Comparison of ENCODE assay signal across 8 mouse cellular contexts in the genomic region with DNA sequence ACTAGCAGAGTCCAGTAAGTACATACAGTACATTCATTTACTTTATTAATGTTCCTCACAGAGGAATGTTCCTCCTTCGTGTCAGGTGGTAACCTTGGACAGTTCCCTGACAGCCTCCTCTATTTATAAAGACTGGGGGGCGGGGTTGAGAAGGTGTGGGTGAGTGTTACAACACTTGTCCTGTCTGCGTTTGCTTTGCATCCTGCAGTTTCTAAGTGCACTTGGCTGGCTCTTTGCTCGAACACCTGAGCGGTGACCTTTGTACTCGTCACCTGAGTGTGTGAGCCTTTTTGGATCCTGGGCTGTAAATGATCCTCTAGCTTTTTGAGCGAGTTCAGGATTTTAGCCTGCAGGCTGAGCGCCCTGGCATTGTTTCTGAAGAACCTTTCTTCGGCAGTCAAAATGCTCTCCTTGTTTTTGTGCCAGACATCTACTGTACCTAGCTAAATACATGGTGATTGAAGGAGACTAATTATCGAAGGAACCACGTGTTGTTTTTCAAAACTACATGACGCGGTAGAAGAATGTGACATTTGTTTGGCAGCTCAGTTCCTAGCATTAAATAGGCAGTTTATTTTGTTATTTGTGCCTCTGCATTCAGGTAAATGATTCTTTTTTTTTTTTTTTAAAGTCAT. TPM values are rescaled to one million over a fixed set of nuclear protein-coding genes. Genes with fewer than 3 reads are reported as not detected.
A peak's percentile ranks its signal among the peaks of the same experiment; 100 is the strongest.
DNase-seq lines count a peak whose midpoint lies in the region; ATAC-seq and TF ChIP-seq lines count a peak whose summit lies in the region.

No protein-coding gene starts in this region.

- H3K36me3 ChIP-seq in liver, embryonic 14.5 days (replicated peaks; ENCODE audit: control insufficient read depth, insufficient read depth, low read depth): no peaks in the 10 kb centered on the region

- peak; percentile 1 for DNase-seq in left cerebral cortex, postnatal 4 days
- DNase-seq in left cerebral cortex, postnatal 36 days (ENCODE audit: low spot score in 2 of 2): no peak
- DNase-seq in brain, embryonic 14.5 days (ENCODE audit: low read depth): peak; percentile 68
- peak; percentile 4 for DNase-seq in forelimb bud, embryonic 11.5 days (ENCODE audit: low read depth, low spot score)
- DNase-seq in liver, embryonic 14.5 days (ENCODE audit: low read depth in 3 of 3, low spot score in 3 of 3): peak in 2 of 3 experiments; percentile 33 to 46
- DNase-seq in natural killer cell, adult 2 months (ENCODE audit: low spot score in 2 of 2): peak; percentile 60 to 70
- DNase-seq in frontal cortex, postnatal 10 days (ENCODE audit: low spot score in 2 of 2): no peak

- H3K9me3 ChIP-seq in liver, embryonic 14.5 days (ENCODE audit: control insufficient read depth, low read length): no peaks in the 10 kb centered on the region

- H3K9ac ChIP-seq in liver, embryonic 14.5 days (replicated peaks): peak overlapping the region; percentile 95

- TF ChIP-seq POLR2A in brain, embryonic 14.5 days (IDR thresholded peaks at IDR 0.05; ENCODE audit: borderline replicate concordance, extremely low read depth, insufficient read depth, insufficient read length, poor library complexity, severe bottlenecking): no peak

- peak overlapping the region; percentile 37 to 91 for H3K4me3 ChIP-seq in liver, embryonic 14.5 days (ENCODE audit: insufficient read depth in 1 of 2, low read depth in 2 of 2, low read length in 2 of 2)

- no peak for TF ChIP-seq CTCF in brain, embryonic 14.5 days (IDR thresholded peaks at IDR 0.05; ENCODE audit: borderline replicate concordance, extremely low read depth, insufficient read depth, insufficient read length)
- TF ChIP-seq CTCF in liver, embryonic 14.5 days (IDR thresholded peaks at IDR 0.05; ENCODE audit: low read depth): no peak

- peak overlapping the region; percentile 100 for H3K4me2 ChIP-seq in liver, embryonic 14.5 days (ENCODE audit: low read depth)

- 40% methylated on average over 13 of the region's 13 CpGs for WGBS in liver, embryonic 14.5 days (ENCODE audit: insufficient replicate concordance)

- no peak for TF ChIP-seq EP300 in liver, embryonic 14.5 days (IDR thresholded peaks at IDR 0.05; ENCODE audit: low read depth)

- no peak overlapping the region for H3K27ac ChIP-seq in liver, embryonic 14.5 days

- peaks cover 15 to 16% of the 10 kb centered on the region in 2 experiments for H3K4me1 ChIP-seq in liver, embryonic 14.5 days (replicated peaks; ENCODE audit: control insufficient read depth in 2 of 2, insufficient read depth in 2 of 2, low read length in 1 of 2)

- intact Hi-C loops in left cerebral cortex, postnatal 4 days (cut with DNase I): no loop called here
- intact Hi-C loops in left cerebral cortex, postnatal 36 days (cut with DNase I): loop anchor here (5.0 kb wide), 2 partner anchors 45 to 215 kb away; a partner anchor contains a TSS

- peak; percentile 12 for ATAC-seq in inflammation-experienced regulatory T-cells, adult 6 months
- ATAC-seq in liver, embryonic 14.5 days (ENCODE audit: insufficient read depth): no peak

- H3K27me3 ChIP-seq in liver, embryonic 14.5 days (ENCODE audit: control insufficient read depth, insufficient read depth, low read length): no peaks in the 10 kb centered on the region

RNA-seq across cellular contexts. Expression of a gene that starts 1.4 kb away (rescaled TPM):
- 100 to 1,000 TPM; 232 to 235 TPM for total RNA-seq in left cerebral cortex, postnatal 4 days (2021)
- total RNA-seq in left cerebral cortex, postnatal 36 days (2021): 100 to 1,000 TPM; 271 to 278 TPM
- polyA plus RNA-seq in brain, embryonic 14.5 days (2012; rRNA removed): 91.9 and 112 TPM in 2 replicates
- 10 to 100 TPM; 18.6 to 21.4 (median 18.7) TPM for polyA plus RNA-seq in inflammation-experienced regulatory T-cells, adult 6 months (2017; shearing (Covaris generic))
- 4.2 and 6.9 TPM in 2 replicates for polyA plus RNA-seq in liver, embryonic 14.5 days (2012; rRNA removed)
- polyA plus RNA-seq in liver, embryonic 14.5 days (2014; fragmentation: Nextera tagmentation; extraction: Ambion mirVana): 10.8 and 12.4 TPM in 2 replicates

RNA-seq across cellular contexts. Expression of a gene that starts 28.9 kb away (rescaled TPM):
- 100 to 1,000 TPM; 110 to 115 TPM for total RNA-seq in left cerebral cortex, postnatal 4 days (2021)
- 100 to 1,000 TPM; 109 to 116 TPM for total RNA-seq in left cerebral cortex, postnatal 36 days (2021)
- 304 and 390 TPM in 2 replicates for polyA plus RNA-seq in brain, embryonic 14.5 days (2012; rRNA removed)
- polyA plus RNA-seq in inflammation-experienced regulatory T-cells, adult 6 months (2017; shearing (Covaris generic)): 100 to 1,000 TPM; 137 to 236 (median 173) TPM
- 58.0 and 113 TPM in 2 replicates for polyA plus RNA-seq in liver, embryonic 14.5 days (2012; rRNA removed)
- polyA plus RNA-seq in liver, embryonic 14.5 days (2014; fragmentation: Nextera tagmentation; extraction: Ambion mirVana): 185 and 201 TPM in 2 replicates

RNA-seq across cellular contexts. Expression of a gene that starts 29.2 kb away (rescaled TPM):
- total RNA-seq in left cerebral cortex, postnatal 4 days (2021): 100 to 1,000 TPM; 188 to 195 TPM
- 100 to 1,000 TPM in 1 of 2 experiments, 10 to 100 TPM in 1; 82.1 to 108 TPM for total RNA-seq in left cerebral cortex, postnatal 36 days (2021)
- polyA plus RNA-seq in brain, embryonic 14.5 days (2012; rRNA removed): 95.0 and 101 TPM in 2 replicates
- 100 to 1,000 TPM in 2 of 3 experiments, 10 to 100 TPM in 1; 13.2 to 293 (median 291) TPM for polyA plus RNA-seq in inflammation-experienced regulatory T-cells, adult 6 months (2017; shearing (Covaris generic))
- 76.8 and 131 TPM in 2 replicates for polyA plus RNA-seq in liver, embryonic 14.5 days (2012; rRNA removed)
- polyA plus RNA-seq in liver, embryonic 14.5 days (2014; fragmentation: Nextera tagmentation; extraction: Ambion mirVana): 188 and 204 TPM in 2 replicates

RNA-seq across cellular contexts. Expression of a gene that starts 41.2 kb away (rescaled TPM):
- 100 to 1,000 TPM; 317 to 378 TPM for total RNA-seq in left cerebral cortex, postnatal 4 days (2021)
- total RNA-seq in left cerebral cortex, postnatal 36 days (2021): 10 to 100 TPM; 75.3 to 88.9 TPM
- polyA plus RNA-seq in brain, embryonic 14.5 days (2012; rRNA removed): 190 and 248 TPM in 2 replicates
- polyA plus RNA-seq in inflammation-experienced regulatory T-cells, adult 6 months (2017; shearing (Covaris generic)): 100 to 1,000 TPM; 104 to 381 (median 133) TPM
- polyA plus RNA-seq in liver, embryonic 14.5 days (2012; rRNA removed): 126 and 131 TPM in 2 replicates
- polyA plus RNA-seq in liver, embryonic 14.5 days (2014; fragmentation: Nextera tagmentation; extraction: Ambion mirVana): 102 and 117 TPM in 2 replicates

Comparison
In these comparisons a context has a peak if more than half of its experiments do, and no peak if none do; other contexts are left out.
1. DNase-seq: peak in left cerebral cortex, postnatal 4 days (single experiment), brain, embryonic 14.5 days (single experiment), forelimb bud, embryonic 11.5 days (single experiment), liver, embryonic 14.5 days (2 of 3) and natural killer cell, adult 2 months (2 of 2); none in left cerebral cortex, postnatal 36 days (0 of 2) and frontal cortex, postnatal 10 days (0 of 2).